Mouse (Mus musculus): ENCODE results near the gene Tnfaip2.

DNA sequence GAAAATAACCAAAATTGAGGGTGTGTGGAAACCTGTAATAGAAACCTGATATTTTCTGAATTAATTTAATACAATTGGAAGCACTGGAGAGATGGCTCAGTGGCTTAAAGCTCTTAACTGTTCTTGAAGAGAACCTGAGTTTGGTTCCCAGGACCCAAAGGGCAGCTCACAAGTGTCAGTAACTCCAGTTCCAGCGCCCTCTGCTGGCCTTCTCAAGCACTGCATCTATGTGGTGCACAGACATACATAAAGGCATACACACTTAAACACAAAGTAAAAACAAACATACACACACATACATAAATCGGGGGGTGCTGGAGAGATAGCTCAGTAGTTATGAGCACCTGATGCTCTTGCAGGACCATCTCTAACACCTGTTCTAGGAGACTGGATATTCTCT is 54.8 kb downstream of the Tnfaip2 start:
- TF ChIP-seq CTCF (IDR thresholded peaks at IDR 0.05; ENCODE audit: extremely low read depth, insufficient read depth, insufficient read length, insufficient replicate concordance) = no peak
- no peak for TF ChIP-seq POLR2A (IDR thresholded peaks at IDR 0.05; ENCODE audit: low read depth, low read length)

All from spleen, adult 2 months (tissue).